Mouse (Mus musculus) splenic B cell, adult 2 months (primary cell): ENCODE measurements around the gene Brd3.

Experiments used
- DNase-seq: peaks from one replicate; pipeline ENCODE4 v3.0.0-alpha.2; 2011; ENCODE audit warnings: low read depth, low spot score
- H3K27me3 ChIP-seq: 2 replicates; pipeline ENCODE4 v1.6.1; 2012; ENCODE audit warnings: mild to moderate bottlenecking, low read length, moderate library complexity, mixed read lengths; ENCODE audit not compliant: control insufficient read depth, poor library complexity, insufficient read depth, severe bottlenecking
- H3K36me3 ChIP-seq: 2 replicates; pipeline ENCODE4 v1.6.1; 2012; ENCODE audit warnings: mild to moderate bottlenecking, low read length, moderate library complexity, mixed read lengths; ENCODE audit not compliant: control insufficient read depth, poor library complexity, insufficient read depth, severe bottlenecking

Gene Brd3

GRCm38 (mm10) chr2:27438281-27438680 lies 69.2 kb downstream of the Brd3 start:
- H3K36me3 ChIP-seq: no peaks in the 10 kb centered on the region
- H3K27me3 ChIP-seq: no peaks in the 10 kb centered on the region
- peak; percentile 65 for DNase-seq

- H3K36me3 ChIP-seq: no peaks in the 10 kb centered on the region
- no peaks in the 10 kb centered on the region for H3K27me3 ChIP-seq
- DNase-seq: no peak
Measured at GRCm38 (mm10) chr2:27437876-27438275, 69.6 kb downstream of the Brd3 start.

- no peaks in the 10 kb centered on the region for H3K36me3 ChIP-seq
- H3K27me3 ChIP-seq: no peaks in the 10 kb centered on the region
- DNase-seq: peak; percentile 57
Measured at GRCm38 (mm10) chr2:27432599-27432998, 74.9 kb downstream of the Brd3 start.

- H3K36me3 ChIP-seq: no peaks in the 10 kb centered on the region
- H3K27me3 ChIP-seq: no peaks in the 10 kb centered on the region
- DNase-seq: no peak
Measured at GRCm38 (mm10) chr2:27430621-27431020, 76.8 kb downstream of the Brd3 start.

- Histone ChIP-seq H3K36me3 (no peaks in the 10 kb centered on the region), H3K27me3 (no peaks in the 10 kb centered on the region)
- peak; percentile 90 for DNase-seq
Measured at GRCm38 (mm10) chr2:27428071-27428470, 79.4 kb downstream of the Brd3 start.

DNA sequence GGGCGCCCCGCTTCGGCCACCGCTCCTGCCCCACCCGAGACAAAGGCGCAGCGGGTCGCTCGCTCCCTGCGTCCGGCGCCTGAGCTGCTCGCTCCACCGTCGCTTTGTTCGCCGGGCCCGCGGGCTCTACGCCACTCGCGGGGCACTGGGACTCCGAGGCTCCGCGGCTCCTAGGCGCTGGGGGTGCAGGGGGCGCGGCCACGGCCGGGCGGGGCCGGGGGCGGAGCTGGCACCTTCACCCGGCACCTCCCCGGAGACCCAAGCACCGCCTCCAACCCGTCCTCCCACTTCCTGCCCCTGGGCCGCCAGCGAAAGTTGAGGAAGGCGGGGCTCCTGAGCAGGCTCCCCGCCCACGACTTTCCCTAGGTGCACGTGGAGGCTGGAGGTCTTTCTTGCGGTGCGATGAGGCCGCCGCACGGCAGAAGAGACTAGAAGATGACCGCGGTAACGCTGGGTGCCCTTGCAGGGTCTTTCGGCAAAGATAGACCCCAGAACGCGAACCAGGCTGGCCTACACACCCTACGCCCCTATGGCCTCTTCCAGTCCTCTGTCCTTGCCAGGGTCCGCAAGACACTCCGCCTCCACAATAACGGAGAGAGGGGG lies 80.5 kb downstream of the Brd3 start, which contains the start of gene Vav2:
Gene Vav2, minus strand, starts transcription at position 179 of the 603 bp plus-strand sequence.
- DNase-seq: peak; percentile 96
- Histone ChIP-seq H3K36me3 (no peaks in the 10 kb centered on the region), H3K27me3 (no peaks in the 10 kb centered on the region)

GRCm38 (mm10) chr2:27426406-27426854 lies 81.0 kb downstream of the Brd3 start:
- Histone ChIP-seq H3K36me3 (no peaks in the 10 kb centered on the region), H3K27me3 (no peaks in the 10 kb centered on the region)
- DNase-seq: no peak

- Histone ChIP-seq H3K27me3 (no peaks in the 10 kb centered on the region), H3K36me3 (no peaks in the 10 kb centered on the region)
- peak; percentile 34 for DNase-seq
Measured at GRCm38 (mm10) chr2:27425751-27426405, 81.6 kb downstream of the Brd3 start.

- no peak for DNase-seq
- Histone ChIP-seq H3K27me3 (no peaks in the 10 kb centered on the region), H3K36me3 (no peaks in the 10 kb centered on the region)
Measured at GRCm38 (mm10) chr2:27425161-27425611, 82.3 kb downstream of the Brd3 start.

- no peak for DNase-seq
- Histone ChIP-seq H3K36me3 (no peaks in the 10 kb centered on the region), H3K27me3 (no peaks in the 10 kb centered on the region)
Measured at GRCm38 (mm10) chr2:27423596-27423995, 83.9 kb downstream of the Brd3 start.

DNA sequence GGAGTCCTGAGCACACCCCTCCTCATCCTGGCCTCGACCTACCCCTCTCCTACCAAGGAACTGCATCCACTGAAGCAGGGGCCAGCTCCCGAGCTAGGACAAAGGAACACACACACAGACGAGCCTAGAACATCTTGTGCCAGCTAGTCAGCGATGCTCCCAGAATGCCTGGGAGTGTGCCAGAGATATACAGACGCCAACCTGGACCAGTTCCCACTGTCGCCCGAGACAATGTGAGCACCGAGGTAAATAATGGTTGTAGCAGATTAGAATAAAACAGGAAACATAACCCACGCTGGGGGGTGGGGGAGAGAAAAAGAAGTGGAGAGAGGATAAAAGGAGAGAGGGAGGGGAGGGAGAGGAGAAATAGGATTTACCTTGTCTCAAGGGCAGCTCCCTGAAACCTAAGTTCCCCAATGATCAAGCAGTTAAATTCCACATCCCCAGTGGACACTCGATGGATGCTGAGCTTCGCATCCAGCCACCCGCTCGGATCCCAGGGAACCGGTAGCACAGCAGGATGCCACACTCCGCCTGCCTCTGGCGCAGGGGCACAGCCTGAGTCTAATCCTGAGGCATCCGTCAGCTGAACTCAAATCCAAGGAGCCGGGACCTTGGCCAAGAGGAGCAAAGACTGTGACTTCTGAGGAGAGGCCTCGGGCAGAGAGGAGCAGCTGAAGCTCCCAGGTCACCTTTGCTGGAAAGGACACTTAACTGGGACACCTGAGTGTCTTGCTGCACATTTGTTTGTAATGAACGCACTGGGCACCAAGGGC lies 86.0 kb downstream of the Brd3 start:
- H3K36me3 ChIP-seq: no peaks in the 10 kb centered on the region
- DNase-seq: no peak
- no peaks in the 10 kb centered on the region for H3K27me3 ChIP-seq

DNA sequence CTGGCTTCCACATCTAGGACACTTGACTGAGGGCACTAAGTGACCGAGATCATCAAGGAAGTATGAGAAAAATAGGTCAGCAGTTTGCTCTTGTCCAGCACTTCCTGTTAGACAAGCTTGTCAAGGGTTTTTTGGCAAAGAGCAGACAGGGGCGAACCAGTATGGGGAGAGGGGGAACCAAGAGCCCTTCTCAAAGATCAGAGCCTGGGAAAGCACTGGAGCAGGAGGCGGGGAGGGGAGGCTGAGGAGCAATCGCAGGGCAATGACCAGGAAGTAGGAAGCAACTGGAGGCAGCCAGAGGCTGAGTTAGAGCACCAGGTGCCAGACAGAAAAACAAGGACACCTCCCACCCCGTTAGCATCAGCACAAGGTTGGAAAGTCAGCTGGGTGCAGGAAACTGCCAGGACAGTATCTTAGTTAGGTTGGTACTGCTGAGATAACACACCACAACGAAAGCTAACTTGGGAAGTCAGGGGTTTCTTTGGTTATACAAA lies 88.8 kb downstream of the Brd3 start:
- DNase-seq: no peak
- Histone ChIP-seq H3K27me3 (no peaks in the 10 kb centered on the region), H3K36me3 (no peaks in the 10 kb centered on the region)

DNA sequence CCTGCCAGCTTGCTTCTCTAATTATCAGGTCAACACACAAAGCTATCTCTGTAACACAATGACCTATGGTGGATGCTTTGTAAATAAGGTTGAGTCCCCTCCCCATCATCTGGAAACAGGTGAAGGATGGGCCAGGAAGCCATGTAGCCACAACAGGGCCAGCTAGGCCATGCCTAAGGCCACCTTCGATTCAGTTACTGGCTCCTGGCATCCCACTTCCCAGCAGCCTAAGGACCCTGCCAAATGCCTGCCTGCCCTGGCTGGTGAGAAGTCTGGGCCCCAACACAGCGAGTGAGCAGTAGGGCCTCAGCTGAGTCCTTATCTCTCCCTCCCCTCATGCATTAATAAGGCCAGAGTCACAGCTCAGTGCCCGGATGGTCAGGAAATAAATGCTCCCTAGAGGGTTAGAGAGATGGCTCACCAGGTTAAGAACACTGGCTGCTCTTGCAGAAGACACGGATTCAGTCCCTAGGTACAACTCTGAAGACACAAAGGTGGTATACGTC lies 89.8 kb downstream of the Brd3 start:
- peak; percentile 25 for DNase-seq
- Histone ChIP-seq H3K27me3 (no peaks in the 10 kb centered on the region), H3K36me3 (no peaks in the 10 kb centered on the region)

GRCm38 (mm10) chr2:27416425-27416824 lies 91.0 kb downstream of the Brd3 start:
- H3K27me3 ChIP-seq: no peaks in the 10 kb centered on the region
- peak; percentile 41 for DNase-seq
- no peaks in the 10 kb centered on the region for H3K36me3 ChIP-seq
